Mouse (Mus musculus) retina, adult 2 months (tissue): ENCODE results near the gene Hoxd10.

ENCODE experiments used
- DNase-seq: peaks from one replicate; pipeline ENCODE4 v3.0.0-alpha.2; 2012; ENCODE audit warnings: low read depth, low spot score

The Hoxd10 gene

GRCm38 (mm10) chr2:74695813-74696430 lies 4.2 kb downstream of the Hoxd10 start:
- no peak for DNase-seq

GRCm38 (mm10) chr2:74696442-74697335 lies 5.0 kb downstream of the Hoxd10 start:
- no peak for DNase-seq

GRCm38 (mm10) chr2:74697567-74698121 lies 5.9 kb downstream of the Hoxd10 start, which contains the start of gene Hoxd9:
Gene Hoxd9 (plus strand): TSS chr2:74697727.
- DNase-seq, result no peak

DNA sequence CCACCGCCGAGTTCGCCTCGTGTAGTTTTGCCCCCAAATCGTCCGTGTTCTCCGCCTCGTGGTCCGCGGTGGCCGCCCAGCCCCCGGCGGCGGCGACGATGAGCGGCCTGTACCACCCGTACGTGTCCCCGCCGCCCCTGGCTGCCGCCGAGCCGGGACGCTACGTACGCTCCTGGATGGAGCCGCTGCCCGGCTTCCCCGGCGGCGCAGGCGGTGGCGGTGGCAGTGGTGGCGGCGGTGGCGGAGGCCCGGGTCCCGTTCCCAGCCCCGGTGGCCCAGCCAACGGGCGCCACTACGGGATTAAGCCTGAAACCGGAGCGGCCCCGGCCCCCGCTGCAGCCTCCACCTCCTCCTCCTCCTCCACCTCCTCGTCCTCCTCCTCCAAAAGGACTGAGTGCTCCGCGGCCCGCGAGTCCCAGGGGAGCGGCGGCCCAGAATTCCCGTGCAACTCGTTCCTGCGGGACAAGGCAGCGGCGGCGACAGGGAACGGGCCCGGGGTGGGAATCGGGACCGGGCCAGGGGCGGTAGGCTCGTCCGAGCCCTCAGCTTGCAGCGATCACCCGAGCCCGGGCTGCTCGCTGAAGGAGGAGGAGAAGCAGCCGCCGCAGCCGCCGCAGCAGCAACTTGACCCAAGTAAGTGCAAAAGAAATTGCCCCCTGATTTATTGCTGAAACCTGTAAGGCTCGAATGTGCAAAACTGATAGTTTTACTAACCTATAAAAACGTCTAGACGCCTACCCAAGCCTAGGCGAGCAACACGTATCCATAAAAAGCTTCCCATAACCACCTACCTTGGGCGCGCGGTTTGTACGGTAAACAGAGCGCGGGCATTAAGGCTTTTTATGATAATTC lies 6.7 kb downstream of the Hoxd10 start:
- no peak for DNase-seq

GRCm38 (mm10) chr2:74699053-74699430 lies 7.3 kb downstream of the Hoxd10 start:
- no peak for DNase-seq

GRCm38 (mm10) chr2:74699664-74700545 lies 8.2 kb downstream of the Hoxd10 start:
- no peak for DNase-seq

DNA sequence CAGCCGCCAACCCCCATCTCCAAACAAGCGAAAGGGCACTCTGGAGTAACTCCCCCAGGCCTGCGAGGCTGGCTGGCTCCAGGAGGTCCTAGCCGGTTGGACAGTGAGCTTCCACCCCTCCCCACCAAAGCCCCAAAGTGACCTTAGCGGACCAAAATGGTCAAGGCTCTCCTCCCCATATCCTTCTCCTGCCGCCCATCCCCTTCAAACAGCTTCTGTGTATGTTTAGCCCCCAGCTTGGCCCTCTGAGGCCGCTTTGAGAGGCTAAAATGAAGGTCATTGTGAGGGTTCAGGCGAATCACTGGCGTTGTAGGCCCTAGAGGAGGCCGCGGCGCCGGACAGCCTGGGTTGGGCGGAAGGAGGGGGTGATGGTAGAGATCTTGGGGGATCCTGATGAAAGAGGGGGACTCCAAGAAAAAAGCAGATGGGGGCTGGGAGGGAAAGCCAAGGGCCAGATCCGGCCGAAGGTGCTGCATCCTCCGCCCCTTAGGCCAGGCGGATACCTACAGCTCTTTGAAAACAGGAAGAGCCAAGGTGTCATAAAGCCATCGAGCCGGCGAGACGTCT lies 8.9 kb downstream of the Hoxd10 start:
- no peak for DNase-seq

- peak; percentile 18 for DNase-seq
Observed at GRCm38 (mm10) chr2:74701949-74702819, 10.5 kb downstream of the Hoxd10 start.

GRCm38 (mm10) chr2:74702820-74703219 lies 11.1 kb downstream of the Hoxd10 start:
- DNase-seq, result no peak

DNA sequence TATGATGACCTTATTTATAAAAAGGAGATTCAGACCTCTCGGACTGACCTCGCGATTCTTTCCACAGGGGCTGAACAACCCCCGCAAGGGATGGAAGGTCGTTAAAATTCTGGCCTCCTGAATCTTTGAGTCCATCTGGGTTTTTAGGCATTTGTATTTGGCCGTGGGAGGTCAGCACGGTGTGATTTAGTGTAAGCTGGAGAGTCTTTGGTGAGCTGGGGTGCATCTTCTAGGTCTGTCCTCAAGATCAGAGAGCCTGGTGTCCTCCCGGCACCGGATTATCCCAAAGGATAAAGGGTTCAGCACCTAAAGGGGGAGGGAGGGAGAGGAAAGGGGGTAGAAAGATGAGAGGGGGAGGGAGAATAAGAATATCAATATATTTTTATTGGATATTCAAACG lies 11.6 kb downstream of the Hoxd10 start:
- DNase-seq, result no peak

GRCm38 (mm10) chr2:74703720-74704392 lies 12.1 kb downstream of the Hoxd10 start:
- no peak for DNase-seq

DNA sequence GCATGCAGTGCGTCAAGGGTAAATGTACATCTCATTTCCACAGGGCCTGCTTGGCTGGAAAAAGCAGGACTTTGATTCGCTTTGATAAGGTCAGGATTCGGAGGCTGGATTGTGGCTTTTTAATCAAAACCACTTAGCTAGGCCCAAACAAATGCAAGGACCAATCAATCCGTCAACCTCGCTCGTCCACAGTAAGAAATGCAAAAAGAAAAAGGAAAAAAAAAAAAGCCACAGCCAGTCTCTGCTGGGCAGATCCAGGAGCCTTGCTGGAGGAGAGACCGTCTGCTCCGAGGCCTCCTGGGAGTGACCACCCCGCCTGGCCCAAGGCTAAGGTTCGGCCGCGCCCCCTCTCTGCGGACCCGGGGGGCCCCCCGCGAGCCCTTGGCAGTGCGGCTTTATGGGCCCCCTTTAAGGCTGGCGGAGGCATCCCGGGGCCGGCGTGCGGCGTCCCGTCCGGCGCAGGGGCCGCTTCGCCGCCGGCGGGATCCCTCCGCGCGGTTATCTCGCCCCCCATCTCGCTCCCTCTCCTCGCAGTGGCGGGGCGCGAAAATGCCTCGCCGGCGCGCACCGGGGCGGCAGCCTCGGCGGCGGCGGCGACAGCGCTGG lies 12.8 kb downstream of the Hoxd10 start, which contains the start of gene Hoxd8:
Gene Hoxd8 (plus strand): TSS at position 223 of the 606 bp plus-strand sequence.
- no peak for DNase-seq

DNA sequence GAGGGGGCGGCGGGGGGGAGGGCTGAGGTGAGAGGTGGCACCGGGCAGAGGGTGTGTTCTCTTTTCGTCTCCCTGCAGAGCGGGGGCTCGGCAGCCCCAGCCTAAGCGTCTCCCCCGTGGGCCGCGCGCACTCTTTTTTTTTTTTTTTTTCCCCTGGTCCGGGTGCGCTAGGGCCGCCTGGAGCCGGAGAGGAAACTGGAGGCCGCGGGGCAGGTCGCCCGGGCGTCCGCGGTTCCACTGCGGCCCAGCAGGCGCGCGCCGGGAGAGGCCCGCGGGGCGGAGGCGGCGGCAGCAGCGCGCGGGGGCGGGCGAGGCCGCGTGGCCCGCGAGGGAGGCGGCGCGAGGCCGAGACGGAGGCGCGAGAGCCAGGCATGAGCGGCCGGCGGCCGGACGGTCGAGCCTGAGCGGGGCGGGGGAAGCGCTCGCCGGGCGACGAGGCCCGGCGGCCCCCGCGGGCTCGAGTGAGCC lies 13.3 kb downstream of the Hoxd10 start:
- no peak for DNase-seq

- no peak for DNase-seq
Observed at GRCm38 (mm10) chr2:74705467-74706089, 13.9 kb downstream of the Hoxd10 start.

DNA sequence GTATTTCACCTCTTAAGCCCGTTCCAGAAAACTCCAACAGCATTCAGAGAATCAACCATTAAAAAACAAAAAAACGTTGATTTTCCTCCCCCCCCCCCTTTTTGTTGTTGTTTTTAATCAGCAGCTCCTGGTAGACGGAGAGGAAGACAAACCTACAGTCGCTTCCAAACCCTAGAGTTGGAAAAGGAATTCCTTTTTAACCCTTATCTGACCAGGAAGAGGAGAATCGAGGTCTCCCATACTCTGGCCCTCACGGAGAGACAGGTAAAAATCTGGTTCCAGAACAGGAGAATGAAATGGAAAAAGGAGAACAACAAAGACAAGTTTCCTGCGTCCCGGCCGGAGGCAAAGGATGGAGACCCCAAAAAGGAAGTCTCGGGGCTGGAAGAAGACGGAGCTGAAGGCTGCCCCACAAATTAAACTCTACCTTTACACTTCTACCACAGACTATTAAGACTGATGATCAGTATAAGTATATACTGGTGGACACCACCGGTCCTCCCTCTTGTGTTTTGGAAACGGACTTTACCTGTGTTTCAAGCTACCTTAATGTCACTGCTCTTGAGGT lies 14.8 kb downstream of the Hoxd10 start:
- DNase-seq, result no peak

GRCm38 (mm10) chr2:74707599-74707998 lies 15.9 kb downstream of the Hoxd10 start:
- DNase-seq, result no peak

DNA sequence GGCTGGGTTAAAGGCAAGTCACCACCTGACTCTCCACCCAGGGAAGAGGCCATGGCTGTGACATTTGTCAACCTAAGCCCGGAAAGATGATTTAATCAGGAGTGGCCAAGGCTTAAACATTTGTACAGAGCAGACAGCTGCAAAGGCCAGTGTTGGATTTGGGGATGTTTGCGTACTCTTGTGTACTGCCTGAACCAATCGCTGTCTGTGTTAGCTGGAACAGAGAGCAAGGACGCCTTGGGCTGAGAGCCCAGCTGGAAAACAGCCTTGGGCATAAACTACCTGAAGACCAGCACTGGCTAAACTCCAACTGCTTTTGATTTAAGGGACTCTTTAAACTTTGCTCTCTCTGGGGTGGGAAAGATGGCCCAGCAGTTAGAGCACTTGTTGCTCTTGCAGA lies 17.0 kb downstream of the Hoxd10 start:
- DNase-seq, result no peak
